Mouse (Mus musculus) lung, adult 2 months (tissue): ENCODE data around the gene Sstr3.

Source experiments
- CTCF ChIP-seq: fragments of 200-500 bp; IDR thresholded peaks from 2 replicates; pipeline ENCODE4 v1.5.1; 2011; ENCODE audit warnings: mild to moderate bottlenecking, low read length, control low read depth; ENCODE audit not compliant: insufficient read depth
- POLR2A ChIP-seq: fragments of 200-500 bp; IDR thresholded peaks from 2 replicates; pipeline ENCODE4 v1.6.1; 2011; ENCODE audit warnings: low read depth, mild to moderate bottlenecking, control low read depth, low read length, borderline replicate concordance; ENCODE audit errors: extremely low read depth

DNA sequence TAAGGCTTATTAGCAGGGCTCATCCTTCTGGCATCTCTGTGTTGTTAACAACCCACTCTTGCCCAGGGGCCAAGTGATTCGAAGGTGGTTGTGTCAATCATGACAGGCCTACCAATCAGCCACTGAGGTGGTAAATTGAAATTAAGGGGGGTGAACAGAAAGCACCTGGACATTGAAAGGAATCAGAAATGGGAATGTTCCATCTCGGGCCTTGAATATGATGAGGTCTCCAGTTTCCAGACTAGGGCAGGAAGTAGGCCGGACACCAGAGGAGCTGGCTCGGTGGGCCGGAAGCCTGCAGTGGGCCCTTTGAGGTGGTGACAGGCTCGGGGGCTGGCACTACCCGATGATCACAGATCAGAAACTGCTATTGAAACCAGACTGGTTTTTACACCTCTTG is 16.5 kb downstream of the Sstr3 start:
- TF ChIP-seq CTCF (no peak), POLR2A (no peak)
